Mouse (Mus musculus) left cerebral cortex, postnatal 10 days (tissue): ENCODE data around the gene Pfn3. TPM values are rescaled to one million over a fixed set of nuclear protein-coding genes. Genes with fewer than 3 reads are reported as not detected.

ENCODE experiments used
- DNase-seq, 2 experiments: peaks; one replicate each; pipeline ENCODE4 v3.0.0; 2021 to 2022; ENCODE audit warnings: low spot score in 2 of 2, mixed read lengths in 1 of 2; ENCODE audit errors: extremely low spot score in 1 of 2
- intact Hi-C: fragments of 180-260 bp; cut with DNase I; formaldehyde crosslinking; loops from one replicate; pipeline ENCODE4 v1.15.1; 2025
- total RNA-seq, 2 experiments: library from RNA; stranded (reverse); gene quantifications; 2 replicates each; pipeline ENCODE4 v1.2.3; 2021

Pfn3 gene
- total RNA-seq = under 1 TPM; 0.71 to 0.73 TPM

DNA sequence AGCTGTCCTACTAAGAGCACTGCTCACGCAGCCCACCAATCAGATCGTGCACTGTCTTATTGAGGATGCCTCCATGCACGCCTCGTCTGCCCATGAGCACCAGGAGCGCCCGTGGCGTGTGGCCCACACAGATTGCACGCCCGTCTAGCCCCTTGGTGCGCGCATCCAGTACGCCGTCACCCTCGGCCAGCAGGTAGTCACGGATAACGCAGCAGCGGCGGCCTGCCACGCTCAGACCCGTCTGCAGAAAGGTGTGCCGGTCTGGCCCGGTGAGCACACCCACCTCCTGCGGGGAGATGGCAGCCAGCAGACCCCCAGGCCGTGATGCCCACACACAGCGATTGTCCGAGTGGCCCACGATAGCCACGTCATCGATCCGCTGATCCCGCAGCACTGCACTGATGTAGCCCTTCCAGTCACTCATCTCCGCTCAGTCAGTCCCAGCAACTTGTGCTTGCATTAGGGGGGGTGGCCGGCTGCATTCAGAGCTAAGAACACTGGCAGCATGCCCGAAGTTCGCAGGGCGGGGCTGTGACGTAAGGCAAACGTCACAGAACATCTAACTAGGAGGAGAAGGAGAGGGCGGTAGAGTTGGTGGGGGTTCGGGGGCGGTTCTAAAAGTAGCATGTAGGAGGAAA lies at the start of gene Pfn3:
Gene Pfn3 (minus strand): TSS at position 490 of the 638 bp plus-strand sequence.
- peak; percentile 74 to 85 for DNase-seq

GRCm38 (mm10) chr13:55464027-55464884 lies 49.2 kb upstream of the Pfn3 start, which contains the start of gene Prr7:
TSS of gene Prr7 (plus strand) at chr13:55464267.
- intact Hi-C loops = no loop called here

More for the DNA sequence above, at the start of gene Pfn3:
- intact Hi-C loops = no loop called here

DNA sequence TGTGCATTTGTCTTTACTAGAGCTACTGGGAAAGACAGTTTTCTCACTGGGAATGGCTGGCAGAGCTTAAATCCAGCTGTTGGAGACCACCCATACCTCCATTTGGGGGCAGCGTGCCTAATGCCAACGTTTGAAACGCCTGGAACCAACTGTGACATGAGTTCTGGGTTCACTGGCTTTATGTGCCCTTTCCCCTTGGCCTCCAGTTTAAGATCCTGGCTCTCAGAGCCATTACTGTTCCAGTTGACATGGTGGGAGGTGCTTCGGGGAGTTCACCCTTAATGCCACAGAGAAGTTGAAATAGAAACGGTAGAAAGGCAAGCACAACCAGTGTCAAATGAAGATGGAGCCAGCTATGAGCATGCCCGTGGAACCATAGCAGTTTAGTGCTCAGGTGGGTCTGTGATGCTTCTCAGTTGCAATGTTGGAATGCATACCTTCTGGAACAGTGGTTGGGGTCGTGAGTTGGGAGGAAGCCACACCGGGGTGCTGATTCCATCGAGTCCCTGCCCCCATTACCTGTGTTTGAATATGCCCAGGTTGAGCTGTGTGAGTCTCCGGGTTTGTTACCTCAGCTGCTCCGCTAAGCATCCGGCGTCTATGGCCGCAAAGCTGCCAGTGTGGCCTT lies 48.5 kb upstream of the Pfn3 start:
- intact Hi-C loops = no loop called here
- DNase-seq = no peak

More at GRCm38 (mm10) chr13:55464027-55464884, 49.2 kb upstream of the Pfn3 start, which contains the start of gene Prr7:
- peak in 1 of 2 experiments; percentile 87 for DNase-seq

DNA sequence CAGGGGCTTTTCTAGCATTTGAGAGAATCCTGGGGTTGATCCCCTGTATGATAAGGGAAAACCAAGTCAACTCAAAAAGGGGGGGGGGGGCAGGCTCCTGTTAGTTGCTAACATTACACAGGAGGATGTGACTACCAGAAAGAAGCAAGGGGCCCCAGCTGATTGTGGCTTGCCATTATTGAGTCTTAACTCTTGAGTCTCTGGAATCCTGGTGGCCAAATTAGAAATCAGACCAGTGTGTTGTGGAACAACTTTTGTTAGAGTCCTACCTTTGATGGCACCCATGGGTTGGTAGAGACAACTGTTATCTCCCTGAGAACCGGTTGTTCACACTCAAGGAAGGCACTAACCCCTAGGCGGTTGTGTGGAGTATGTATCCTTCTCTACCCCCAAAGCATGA lies 47.9 kb upstream of the Pfn3 start:
- DNase-seq = no peak
- intact Hi-C loops = no loop called here

DNA sequence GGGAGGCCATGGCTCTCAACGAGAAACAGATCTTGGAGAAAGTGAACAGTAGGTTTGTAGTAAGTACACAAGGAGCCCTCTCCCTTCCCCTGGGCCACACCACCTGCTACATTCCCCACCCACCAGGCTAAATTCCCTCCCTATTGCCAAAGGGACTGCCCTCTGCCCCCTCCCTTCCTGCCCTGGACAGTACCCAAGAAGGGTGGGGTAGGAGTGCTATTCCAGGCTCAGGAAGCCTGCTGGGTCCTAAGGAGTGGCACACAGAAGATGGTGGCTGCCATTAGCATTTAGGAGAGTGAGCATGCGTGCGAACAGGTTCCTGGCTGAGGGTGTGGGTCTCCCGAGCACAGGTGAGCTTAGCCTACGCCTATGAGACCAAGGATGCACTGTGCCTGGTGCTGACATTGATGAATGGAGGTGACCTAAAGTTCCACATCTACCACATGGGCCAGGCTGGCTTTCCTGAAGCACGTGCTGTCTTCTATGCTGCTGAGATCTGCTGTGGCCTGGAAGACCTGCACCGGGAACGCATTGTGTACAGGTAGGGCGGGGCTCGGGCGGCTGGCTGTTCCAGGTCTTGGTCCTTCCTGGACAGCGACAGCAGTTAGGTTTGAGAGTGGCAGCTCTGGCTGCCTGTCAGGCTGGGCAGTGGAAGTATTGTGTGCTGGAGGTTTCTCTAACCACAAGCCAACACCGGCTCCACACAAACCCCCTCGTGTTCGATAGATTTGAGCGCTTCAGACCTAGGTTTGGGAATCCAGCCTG lies 36.9 kb upstream of the Pfn3 start:
- intact Hi-C loops = no loop called here
- DNase-seq = peak in 1 of 2 experiments; percentile 56

- no peak for DNase-seq
- intact Hi-C loops = no loop called here
Observed at GRCm38 (mm10) chr13:55451296-55451695, 36.3 kb upstream of the Pfn3 start.

- intact Hi-C loops = no loop called here
- DNase-seq = peak; percentile 51 to 67
Observed at GRCm38 (mm10) chr13:55450511-55450980, 35.5 kb upstream of the Pfn3 start.

DNA sequence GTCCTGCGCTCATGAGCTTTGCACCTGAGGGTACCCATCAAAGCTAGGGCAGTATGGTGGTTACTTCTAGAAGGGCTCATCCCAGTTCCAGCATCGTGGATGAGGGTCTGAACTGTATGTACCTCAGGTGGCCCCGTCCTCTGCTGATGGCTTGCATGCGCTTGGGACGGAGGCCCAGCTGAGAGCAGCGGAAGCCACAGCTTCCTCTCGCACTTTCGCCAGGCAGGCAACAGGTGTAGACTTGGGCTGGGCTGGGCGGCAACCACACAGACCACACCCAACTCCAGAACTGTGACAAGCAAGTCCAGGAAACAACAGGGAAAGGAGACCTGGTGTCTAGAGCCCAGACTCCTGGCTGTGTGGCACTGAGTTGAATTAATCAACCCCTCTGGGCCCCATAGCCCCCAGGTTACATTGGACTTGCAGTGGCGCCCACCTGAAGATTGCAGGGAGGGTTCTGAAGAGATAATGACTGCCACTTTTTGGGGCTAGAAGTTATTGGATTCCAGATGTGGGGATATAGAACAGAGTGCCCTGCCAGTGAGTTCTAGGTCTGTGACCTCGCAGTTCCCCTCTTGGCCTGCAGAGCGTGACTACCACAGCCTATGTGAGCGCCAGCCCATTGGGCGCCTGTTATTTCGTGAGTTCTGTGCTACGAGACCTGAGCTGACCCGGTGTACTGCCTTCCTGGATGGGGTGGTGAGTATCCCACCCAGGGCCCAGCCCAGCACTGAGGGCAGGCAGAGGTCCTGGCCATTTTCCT lies 34.8 kb upstream of the Pfn3 start:
- intact Hi-C loops = no loop called here
- no peak for DNase-seq

GRCm38 (mm10) chr13:55449205-55449604 lies 34.2 kb upstream of the Pfn3 start:
- no peak for DNase-seq
- intact Hi-C loops = no loop called here

GRCm38 (mm10) chr13:55448131-55448530 lies 33.1 kb upstream of the Pfn3 start:
- intact Hi-C loops = no loop called here
- DNase-seq = no peak

- intact Hi-C loops = no loop called here
- DNase-seq = no peak
Observed at GRCm38 (mm10) chr13:55447543-55447943, 32.5 kb upstream of the Pfn3 start.

DNA sequence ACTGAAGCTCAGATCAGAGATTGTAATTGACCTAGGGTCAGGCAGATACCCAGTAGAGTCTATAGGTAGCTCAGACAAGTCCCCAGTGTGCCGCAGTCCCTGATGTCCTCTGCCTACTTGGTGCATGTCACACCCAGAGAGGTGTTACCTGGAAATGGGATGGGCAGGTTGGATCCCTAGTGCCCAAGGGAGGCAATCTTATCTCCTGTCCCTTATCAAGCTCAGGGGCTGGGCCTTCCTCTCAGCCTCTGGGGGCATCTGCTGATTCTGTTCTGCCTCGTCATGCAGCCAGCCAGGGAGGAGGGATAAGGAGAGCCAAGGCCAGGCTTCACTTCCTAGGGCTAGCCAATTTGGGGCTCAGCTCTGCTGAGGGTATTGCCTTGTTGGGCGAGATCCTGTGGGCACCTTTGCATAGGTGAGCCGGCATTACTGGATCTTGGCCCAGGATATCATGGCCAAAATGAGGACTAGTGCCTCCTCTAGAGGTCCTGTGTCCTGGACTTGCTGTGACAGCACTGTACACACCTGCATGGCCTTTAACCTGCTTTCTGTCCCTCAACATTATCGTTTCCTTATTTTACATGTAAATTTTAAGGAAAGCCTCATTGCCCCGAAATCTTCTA lies 31.6 kb upstream of the Pfn3 start:
- intact Hi-C loops = no loop called here
- no peak for DNase-seq

DNA sequence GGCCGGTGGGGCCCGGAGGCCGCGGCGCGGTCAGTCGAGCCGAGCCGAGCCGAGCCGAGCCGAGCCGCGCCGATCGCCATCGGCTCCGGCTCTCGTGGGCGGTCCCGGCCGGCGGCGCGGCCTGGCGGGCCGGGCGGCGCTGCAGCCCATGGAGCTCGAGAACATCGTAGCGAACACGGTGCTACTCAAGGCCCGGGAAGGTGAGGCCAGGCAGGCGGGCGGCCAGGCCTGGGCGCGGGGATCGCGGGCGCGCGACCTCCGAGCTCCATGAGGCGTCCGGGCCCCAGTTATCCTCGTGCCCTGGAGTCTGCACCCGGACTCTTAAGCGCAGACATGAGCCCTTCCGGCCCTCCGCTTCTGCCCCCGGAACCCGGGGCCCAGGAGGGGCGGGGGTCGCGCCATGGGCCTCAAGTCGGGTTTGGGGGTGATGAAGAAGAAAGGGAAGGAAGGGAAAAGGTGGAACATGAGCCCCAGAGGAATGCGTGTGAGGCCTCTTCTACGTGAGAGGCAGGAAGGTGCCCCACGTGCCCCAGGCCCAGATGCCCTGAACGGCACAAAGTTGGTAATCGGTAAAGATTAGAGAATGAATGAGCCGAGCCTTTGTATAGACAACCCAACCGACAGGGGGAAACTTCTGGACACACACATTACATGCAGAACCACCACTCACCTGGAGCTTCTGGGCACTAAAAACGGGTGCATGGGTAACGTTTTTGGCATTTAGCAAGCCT lies 30.5 kb upstream of the Pfn3 start:
- intact Hi-C loops = no loop called here
- DNase-seq = no peak

GRCm38 (mm10) chr13:55444937-55445315 lies 29.9 kb upstream of the Pfn3 start, which contains the start of gene Grk6:
TSS of gene Grk6 (plus strand) at chr13:55445072.
- DNase-seq = peak; percentile 100
- intact Hi-C loops = no loop called here

DNA sequence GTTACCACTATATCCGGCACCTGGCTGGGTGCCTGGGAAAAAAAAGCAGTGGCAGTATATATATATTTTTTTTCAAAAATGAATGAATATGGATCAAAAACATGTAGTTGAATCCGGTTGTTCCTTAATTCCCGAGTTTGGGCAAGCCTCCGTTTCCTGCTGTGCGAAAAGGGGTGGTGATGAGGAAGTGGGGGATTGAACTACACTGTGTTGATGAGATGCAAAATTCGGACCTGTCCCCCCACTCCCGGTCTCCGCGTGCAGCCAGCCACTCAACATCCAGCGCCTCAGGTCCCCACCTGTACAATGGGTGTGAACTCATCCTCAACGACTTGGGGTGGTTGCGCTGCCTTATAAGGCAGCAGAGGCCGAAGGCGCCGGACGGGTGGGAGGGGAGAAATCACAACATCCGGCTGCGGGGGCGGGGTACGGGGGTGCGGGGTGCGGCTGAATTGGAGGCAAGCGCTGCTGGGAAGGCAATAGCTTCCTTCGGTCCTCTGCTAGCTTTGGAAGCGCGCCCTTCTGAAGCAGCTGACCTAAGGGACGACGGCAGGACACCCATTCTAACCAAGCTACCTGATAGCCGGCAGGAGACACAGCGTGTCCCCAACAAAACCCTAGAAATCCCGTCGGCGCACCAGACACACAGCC lies 29.4 kb upstream of the Pfn3 start:
- peak; percentile 31 to 89 for DNase-seq
- intact Hi-C loops = no loop called here

GRCm38 (mm10) chr13:55443799-55444285 lies 28.8 kb upstream of the Pfn3 start:
- DNase-seq = no peak
- intact Hi-C loops = no loop called here
